In genomic region chr7:75893709-75894108, GRCm38 (mm10) we compare ENCODE assay signal across 23 mouse cellular contexts. TPM values are rescaled to one million over a fixed set of nuclear protein-coding genes. Genes with fewer than 3 reads are reported as not detected.
DNase-seq lines count a peak whose midpoint lies in the region; ATAC-seq and TF ChIP-seq lines count a peak whose summit lies in the region.
"Had no signal": no experiment of that assay in that cellular context is flagged by ENCODE, and none has a peak within 500 bp of the region (broad histone marks: within the 10 kb centered on the region; RNA-seq: fewer than 3 reads in every experiment).

No protein-coding gene starts in this region.

- H3K4me2 ChIP-seq in lung, postnatal 0 days (replicated peaks; ENCODE audit: low read depth, low read length) = no peak overlapping the region
- H3K4me2 ChIP-seq: limb, embryonic 13.5 days; liver, embryonic 12.5 days had no signal

- no peaks in the 10 kb centered on the region for H3K9me3 ChIP-seq in lung, postnatal 0 days (ENCODE audit: low read length)
- H3K9me3 ChIP-seq: limb, embryonic 13.5 days; liver, embryonic 12.5 days; midbrain, embryonic 10.5 days had no signal

- WGBS in lung, postnatal 0 days = 70% methylated on average over 8 of the region's 8 CpGs

- ATAC-seq in lung, postnatal 0 days = no peak
- ATAC-seq: CD4-positive, CD25-positive, alpha-beta regulatory T cell, adult 4 months; forebrain, postnatal 0 days; hindbrain, postnatal 0 days; intestine, embryonic 16.5 days; liver, embryonic 12.5 days had no signal

- H3K4me1 ChIP-seq in lung, postnatal 0 days (ENCODE audit: insufficient read depth, low read depth, low read length) = no peaks in the 10 kb centered on the region
- H3K4me1 ChIP-seq: limb, embryonic 13.5 days; liver, embryonic 12.5 days had no signal

- intact Hi-C loops in gastrocnemius, postnatal 14 days (cut with DNase I; ENCODE audit: low total_unique reads) = no loop called here
- intact Hi-C loops in heart, postnatal 10 days (cut with DNase I) = no loop called here

- no peak overlapping the region for H3K27ac ChIP-seq in lung, postnatal 0 days (ENCODE audit: low read length)
- H3K27ac ChIP-seq: hindbrain, postnatal 0 days; layer of hippocampus, adult 2 months; limb, embryonic 13.5 days; liver, embryonic 12.5 days; midbrain, embryonic 10.5 days; stomach, postnatal 0 days had no signal

- H3K4me3 ChIP-seq in lung, postnatal 0 days (ENCODE audit: low read depth, low read length) = no peak overlapping the region
- H3K4me3 ChIP-seq: layer of hippocampus, adult 2 months; limb, embryonic 13.5 days; liver, embryonic 12.5 days; midbrain, embryonic 10.5 days had no signal

- TF ChIP-seq CTCF in lung, postnatal 0 days (IDR thresholded peaks at IDR 0.05) = no peak

- H3K9ac ChIP-seq in lung, postnatal 0 days (replicated peaks; ENCODE audit: low read depth) = no peak overlapping the region
- H3K9ac ChIP-seq: forebrain, postnatal 0 days; limb, embryonic 13.5 days; liver, embryonic 12.5 days had no signal

- no peaks in the 10 kb centered on the region for H3K27me3 ChIP-seq in lung, postnatal 0 days (replicated peaks; ENCODE audit: insufficient read depth, low read length)
- H3K27me3 ChIP-seq: limb, embryonic 13.5 days; liver, embryonic 12.5 days had no signal

- no peak for TF ChIP-seq EP300 in lung, postnatal 0 days (IDR thresholded peaks at IDR 0.05)

- no peaks in the 10 kb centered on the region for H3K36me3 ChIP-seq in lung, postnatal 0 days (ENCODE audit: insufficient read depth, low read length)
- H3K36me3 ChIP-seq: limb, embryonic 13.5 days; liver, embryonic 12.5 days; midbrain, embryonic 10.5 days had no signal

- peak; percentile 47 for DNase-seq in gastrocnemius, postnatal 14 days
- no peak for DNase-seq in gastrocnemius, postnatal 10 days
- peak; percentile 33 for DNase-seq in lung, postnatal 36 days
- DNase-seq in lung, postnatal 0 days (ENCODE audit: low spot score) = no peak
- DNase-seq in ZHBTc4 (ENCODE audit: low read depth, low spot score) = peak; percentile 21
- DNase-seq in heart, postnatal 10 days = peak; percentile 32 to 39
- DNase-seq in testis, postnatal 14 days (ENCODE audit: low spot score) = no peak
- no peak for DNase-seq in spleen, postnatal 4 days (ENCODE audit: low spot score in 2 of 2)
- DNase-seq: adrenal gland, postnatal 36 days; cerebellum, adult 11 months; cerebellum, adult 9-11 months; forebrain, postnatal 0 days; kidney, postnatal 25 days; lung, adult 2 months; lung, postnatal 4 days had no signal

RNA-seq across cellular contexts. Expression of gene Klhl25, which starts 45.6 kb away (rescaled TPM):
- total RNA-seq in gastrocnemius, postnatal 14 days (2021) = 1 to 10 TPM; 2.8 to 3.5 TPM
- 1 to 10 TPM; 3.5 to 5.0 TPM for total RNA-seq in gastrocnemius, postnatal 10 days (2021)
- 13.9 and 17.7 TPM in 2 replicates for polyA plus RNA-seq in lung, postnatal 0 days (2015; fragmentation: Nextera tagmentation; extraction: Ambion mirVana)
- 10 to 100 TPM in 1 of 2 experiments, 1 to 10 TPM in 1; 7.1 to 10.7 TPM for total RNA-seq in heart, postnatal 10 days (2021)

Comparison
In these comparisons a context has a peak if more than half of its experiments do, and no peak if none do; other contexts are left out.
1. DNase-seq: peak in gastrocnemius, postnatal 14 days (single experiment), lung, postnatal 36 days (single experiment), ZHBTc4 (single experiment) and heart, postnatal 10 days (2 of 2); none in gastrocnemius, postnatal 10 days (single experiment), lung, postnatal 0 days (single experiment), testis, postnatal 14 days (single experiment) and spleen, postnatal 4 days (0 of 2).